Mouse (Mus musculus) retina, postnatal 1 day (tissue): ENCODE measurements around the gene Vcl.

Source experiments
- DNase-seq: peaks from one replicate; pipeline ENCODE4 v3.0.0-alpha.2; 2012

Gene Vcl

DNA sequence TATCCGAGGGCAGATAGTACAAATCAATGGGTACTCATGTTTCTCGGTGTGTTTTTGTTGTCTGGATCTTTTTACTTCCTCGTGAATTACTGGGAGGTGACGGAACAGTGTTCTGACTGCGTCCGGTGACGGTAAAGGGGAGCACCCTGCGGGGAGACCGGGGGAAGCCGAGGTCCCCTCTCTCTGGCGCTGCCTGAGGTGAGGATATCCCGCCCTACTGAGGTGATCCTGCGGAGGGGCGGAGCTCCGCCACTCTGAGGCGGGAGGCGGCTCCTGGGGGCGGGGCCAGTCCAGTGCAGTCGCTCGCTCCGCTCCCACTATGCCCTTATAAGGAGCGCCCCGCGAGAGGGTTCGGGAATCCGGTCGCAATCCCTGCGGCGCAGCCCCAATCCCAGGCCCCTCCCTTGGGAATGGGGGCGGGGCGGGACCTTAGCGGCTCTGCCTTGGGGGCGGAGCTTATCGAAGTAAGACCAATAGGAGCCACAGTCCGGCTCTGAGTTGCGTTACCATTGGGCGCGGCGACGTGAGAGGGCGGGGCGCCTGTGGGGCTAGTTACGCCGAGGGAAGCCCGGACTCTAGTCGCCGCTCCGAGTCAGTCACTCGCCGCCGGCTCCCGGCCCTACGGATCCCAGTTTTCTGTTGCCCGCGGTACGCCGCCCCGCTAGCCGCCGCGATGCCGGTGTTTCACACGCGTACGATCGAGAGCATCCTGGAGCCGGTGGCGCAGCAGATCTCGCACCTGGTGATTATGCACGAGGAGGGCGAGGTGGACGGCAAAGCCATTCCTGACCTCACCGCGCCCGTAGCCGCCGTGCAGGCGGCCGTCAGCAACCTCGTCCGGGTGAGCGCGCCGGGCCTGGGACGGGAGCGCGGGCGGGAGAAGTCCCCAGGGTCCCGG lies at the start of gene Vcl:
Gene Vcl (plus strand): TSS at position 551 of the 898 bp plus-strand sequence.
- DNase-seq = peak; percentile 100

DNA sequence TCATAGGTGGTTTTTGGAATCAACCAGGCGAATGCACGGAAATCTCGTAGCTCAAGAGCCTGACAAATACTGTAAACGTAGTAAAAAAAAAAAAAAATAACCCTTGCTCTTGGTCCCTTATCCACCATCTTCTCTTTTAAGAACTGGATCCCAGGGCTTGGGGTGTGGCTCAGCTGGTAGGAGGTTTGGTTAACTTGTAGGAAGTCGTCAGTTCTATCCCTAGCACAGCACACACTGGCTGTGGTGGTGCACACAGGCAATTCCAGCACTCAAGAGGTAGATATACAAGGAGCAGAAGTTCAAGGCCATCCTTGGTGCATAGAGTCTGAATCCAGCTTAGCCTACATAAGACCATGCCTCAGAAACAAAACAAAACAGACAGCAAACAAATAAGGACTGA lies 44.5 kb upstream of the Vcl start:
- no peak for DNase-seq

DNA sequence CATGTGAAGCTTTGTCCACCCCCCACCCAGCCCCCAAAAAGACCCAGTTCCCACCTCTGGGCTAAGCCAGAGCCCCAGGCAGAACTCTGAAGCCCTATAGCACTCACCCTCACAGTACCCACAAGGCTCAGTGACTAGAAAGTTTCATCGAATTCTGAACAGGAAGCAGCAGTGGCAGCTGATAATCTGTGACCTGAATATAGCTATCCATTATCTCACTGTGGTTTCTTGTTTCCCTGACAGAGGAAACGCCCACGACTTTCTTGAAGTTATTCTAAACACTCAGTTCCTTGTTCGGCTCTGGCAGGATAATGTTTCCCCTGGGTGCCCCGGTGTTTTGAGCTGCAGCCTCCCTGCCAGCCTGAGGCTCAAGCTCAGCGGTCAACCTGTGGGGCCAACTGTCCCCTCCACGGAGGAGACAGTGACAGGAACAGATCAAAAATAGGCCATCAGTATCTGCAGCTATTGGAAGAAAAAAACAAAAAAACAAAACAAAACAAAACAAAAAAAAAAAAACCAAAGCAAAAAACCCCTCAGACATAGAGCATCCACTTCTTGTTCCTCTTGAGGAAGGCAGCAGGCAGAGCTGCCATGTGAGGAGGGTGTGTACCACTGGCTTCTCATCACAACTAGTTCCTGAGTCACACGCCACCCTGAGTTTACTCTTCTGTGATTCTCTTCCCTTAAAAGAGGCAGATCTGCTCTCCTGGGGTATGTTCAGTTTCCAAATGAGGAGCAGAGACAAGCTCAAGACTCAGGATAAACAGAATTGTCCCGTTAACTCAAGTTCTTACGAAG lies 43.9 kb upstream of the Vcl start:
- peak; percentile 37 for DNase-seq

DNA sequence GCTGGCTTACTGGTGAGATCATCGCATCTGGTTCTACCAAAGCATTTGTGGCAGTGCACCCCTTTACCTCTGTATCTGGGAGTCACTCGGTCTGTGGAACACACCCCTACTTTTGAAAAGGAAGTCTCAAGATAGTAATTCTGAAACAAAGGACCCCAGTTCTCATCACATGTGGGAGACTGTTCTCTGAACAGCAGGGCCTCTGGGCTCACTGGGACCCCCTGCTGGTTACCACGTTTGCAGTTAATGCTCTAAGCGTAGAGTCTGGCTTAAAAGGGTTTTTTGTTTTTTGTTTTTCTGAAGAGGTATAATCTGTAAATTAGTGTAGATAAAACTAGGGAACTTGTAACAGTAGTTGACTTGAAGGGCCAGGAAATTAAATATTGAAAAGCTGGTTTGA lies 42.9 kb upstream of the Vcl start:
- DNase-seq = peak; percentile 13

DNA sequence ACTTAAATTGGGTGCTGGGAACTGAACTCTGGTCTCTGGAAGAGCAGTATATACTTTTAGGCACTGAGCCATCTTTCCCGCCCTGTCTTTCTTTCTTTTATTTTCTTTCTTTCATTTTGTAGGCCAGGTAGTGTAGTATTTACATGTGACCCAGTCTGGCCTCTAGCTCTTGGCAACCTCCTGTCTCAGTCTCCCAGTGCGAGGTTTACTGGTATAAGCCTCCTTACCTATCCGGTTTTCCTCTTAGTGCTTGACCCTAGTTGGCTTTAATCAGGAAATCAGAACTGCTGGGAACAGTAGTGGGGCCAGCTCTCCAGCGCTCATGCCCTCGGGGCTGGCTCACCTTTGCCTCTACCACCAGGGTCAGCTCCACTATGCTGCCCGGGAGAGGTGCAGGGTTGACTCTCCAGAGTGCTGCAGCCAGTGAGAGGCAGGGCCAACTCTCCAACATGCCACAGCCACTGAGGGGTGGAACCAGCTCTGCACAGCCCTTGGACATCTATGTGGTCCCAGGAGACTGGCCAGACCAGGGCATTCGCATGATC lies 41.6 kb upstream of the Vcl start:
- no peak for DNase-seq

DNA sequence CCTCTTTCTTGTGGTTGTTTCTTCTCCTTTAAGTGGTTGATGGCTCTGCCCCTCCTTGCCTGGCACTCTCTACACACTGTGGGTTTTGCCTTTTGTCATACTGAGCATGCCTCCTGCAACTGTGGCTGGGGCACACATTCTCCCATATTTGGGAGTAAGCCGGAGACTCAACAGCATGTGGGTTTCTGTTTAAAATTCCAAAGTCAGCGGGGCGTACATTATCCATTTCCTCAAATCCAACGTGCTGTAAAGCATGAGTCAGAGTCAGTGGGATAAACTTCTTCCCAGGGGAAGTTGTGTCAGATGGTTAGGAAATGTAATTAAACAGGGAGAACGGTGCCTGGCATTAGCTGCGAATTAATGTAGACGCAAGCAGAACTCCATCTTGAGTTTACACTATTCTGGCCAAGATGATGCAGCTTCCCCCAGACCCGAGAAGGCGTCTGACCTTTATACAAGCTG lies 37.2 kb upstream of the Vcl start:
- DNase-seq = peak; percentile 64

DNA sequence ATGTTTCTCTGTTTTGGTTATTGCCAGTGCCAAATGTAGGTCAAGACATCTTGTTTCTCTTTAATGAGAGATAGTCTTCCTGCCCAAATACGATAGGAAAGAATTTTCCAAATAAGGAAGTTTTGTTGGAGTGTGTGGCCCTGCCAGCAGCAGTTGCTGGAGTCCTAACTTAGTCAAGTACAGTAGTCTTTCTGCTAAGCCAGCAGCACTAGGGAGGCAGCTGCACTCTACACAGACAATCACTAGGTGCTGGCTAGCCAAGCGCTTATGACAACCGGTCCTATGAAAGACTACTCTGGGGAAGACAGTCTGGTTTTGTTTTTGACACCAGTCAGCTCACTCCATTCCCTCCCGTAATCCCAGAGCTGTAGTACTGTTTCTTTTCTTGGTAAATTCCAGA lies 35.4 kb upstream of the Vcl start:
- no peak for DNase-seq

DNA sequence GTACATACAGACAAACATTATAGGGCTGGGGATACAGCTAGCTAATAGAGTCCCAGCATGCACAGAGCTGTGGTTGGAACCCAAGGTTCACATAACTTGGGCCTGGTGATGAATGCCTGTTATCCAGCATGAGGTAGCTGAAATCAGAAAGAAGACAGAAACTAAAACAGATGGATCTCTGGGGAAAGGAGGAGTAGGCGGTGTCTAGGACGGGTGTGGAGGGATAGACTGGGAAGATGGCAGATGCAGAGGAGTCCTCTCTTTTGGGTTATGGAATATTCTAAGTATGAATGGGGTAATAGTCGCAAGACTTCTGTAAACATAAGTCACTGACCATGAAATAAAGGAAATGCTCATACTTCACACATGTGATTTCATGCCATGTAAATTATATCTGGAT lies 27.9 kb upstream of the Vcl start:
- no peak for DNase-seq

DNA sequence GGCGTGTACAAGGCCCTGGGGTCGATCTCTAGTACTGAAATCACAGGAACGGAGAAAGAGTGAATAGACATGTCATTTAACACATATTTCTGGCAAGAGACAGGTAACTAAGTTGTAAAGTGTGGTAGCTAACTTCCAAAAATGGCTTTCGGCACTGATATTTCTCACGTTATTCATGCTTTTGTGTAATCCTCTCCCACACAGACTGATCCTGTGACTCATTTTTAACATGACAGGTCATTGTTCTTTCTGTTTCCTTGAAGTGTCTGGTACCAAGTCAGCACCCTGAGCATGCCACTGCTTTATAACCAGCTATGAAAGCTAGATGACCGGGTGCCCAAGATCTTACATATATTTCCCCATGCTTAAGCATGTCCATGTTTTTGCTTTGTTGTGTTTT lies 26.1 kb upstream of the Vcl start:
- DNase-seq = no peak

DNA sequence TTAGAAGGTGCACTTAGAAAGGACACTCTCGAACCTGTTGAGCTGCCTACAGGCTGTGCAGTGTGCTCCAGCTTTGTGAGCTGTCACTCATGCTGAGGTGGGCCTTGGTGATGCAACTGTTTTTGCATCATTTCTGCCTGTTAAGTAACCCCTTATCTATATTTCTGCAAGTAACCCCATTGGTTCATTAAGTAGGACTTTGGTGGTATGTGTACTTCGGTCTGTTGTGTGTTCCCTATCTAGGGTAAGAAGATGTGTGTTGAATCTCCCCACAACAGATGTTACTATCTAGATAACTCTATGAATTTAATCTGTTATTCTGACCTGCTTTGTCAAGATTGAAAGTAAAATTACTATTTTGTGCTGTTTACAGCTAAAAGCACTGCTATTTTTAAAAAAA lies 17.4 kb upstream of the Vcl start:
- no peak for DNase-seq

DNA sequence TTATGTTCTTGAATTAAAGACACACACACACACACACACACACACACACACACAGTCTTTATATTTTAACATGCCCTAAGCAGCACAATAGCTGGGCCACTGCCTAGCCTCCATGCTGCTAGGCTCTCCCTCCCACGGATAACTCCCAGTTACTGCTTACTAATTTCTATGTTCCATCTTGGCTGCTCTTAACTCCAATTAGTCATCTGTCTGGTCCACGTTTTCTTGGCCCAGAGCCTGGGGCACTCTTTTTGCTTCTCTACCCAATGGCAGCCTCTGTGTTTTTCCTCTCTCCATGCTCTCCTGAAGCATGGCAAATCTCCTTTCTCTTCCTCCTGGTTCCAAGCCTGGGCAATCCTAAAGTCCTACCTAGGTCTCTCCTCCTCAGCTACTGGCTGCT lies 14.8 kb upstream of the Vcl start:
- no peak for DNase-seq

DNA sequence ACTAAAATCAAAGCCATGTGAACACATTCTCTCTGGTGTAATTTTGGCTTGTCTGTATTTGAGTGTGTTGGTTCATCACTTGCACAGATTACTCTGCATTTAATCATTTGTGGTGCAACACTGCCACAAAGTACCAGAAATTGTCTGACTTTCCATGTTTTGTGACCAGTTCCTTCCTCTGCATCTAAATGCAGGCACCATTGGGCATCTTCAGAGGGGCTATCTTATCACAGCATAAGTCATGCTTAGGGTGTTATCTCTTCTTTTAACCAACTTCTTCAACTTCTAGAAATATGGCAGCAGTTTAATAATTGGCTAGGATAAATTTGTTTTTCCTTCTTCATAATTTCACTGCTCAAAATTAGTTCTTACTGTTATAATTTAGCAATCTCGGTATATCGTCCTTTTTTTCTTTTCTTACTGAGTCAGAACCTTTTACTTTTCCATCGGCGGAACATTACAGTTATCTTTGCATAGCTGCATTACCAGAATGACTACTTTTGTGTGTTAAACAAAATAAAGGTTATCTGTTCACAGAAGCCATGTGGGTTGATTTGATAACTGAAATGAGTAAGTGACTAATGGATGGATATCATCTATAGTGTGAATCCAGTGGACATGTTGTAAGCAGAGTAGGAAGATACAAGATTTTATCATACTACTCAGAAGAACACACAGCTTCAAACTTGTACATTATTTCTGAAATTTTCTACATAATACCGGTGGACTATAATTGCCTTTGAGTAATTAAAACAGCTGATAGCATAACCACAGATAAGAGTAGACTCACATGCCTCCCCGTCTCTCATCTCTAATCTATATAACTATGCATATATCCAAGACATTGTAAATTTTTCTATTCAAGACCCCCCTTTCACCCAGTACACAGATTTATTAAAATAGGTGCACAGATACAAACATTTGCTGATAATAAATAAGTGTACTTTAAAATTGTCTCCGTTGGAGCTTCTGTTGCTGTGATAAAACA lies 12.3 kb upstream of the Vcl start:
- DNase-seq = no peak

DNA sequence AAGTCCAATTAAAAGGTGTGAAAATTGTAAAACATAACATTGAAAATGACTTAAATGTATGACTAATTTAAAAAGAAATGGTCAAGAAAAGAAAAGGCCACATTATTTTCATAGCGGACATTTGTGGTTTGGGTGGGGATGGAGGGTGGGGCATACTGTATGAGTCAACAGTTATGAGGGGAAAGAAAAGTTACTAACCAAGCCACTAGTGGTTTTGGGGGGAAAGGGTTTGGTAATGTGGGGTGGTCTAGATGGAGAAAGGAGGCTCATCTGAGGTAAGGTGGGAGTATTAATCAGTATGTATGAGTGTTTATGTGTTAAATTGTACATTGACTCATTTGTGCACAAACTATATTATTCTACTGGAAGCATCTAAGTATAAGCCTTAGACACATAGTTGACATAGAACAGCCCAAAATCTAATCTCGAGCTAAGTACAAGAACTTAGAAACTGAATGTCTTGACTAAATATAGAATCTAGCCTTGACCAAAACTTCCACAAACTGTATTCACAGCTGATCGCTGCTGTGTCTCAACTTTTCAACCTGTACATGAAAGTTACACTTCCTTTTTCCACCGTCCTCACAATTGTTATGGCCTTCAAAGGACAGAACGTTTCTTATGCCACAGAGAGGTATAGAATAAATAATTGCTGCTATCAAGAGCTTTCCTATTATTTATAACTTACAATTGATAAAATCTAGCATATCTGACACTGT lies 5.0 kb upstream of the Vcl start:
- no peak for DNase-seq

DNA sequence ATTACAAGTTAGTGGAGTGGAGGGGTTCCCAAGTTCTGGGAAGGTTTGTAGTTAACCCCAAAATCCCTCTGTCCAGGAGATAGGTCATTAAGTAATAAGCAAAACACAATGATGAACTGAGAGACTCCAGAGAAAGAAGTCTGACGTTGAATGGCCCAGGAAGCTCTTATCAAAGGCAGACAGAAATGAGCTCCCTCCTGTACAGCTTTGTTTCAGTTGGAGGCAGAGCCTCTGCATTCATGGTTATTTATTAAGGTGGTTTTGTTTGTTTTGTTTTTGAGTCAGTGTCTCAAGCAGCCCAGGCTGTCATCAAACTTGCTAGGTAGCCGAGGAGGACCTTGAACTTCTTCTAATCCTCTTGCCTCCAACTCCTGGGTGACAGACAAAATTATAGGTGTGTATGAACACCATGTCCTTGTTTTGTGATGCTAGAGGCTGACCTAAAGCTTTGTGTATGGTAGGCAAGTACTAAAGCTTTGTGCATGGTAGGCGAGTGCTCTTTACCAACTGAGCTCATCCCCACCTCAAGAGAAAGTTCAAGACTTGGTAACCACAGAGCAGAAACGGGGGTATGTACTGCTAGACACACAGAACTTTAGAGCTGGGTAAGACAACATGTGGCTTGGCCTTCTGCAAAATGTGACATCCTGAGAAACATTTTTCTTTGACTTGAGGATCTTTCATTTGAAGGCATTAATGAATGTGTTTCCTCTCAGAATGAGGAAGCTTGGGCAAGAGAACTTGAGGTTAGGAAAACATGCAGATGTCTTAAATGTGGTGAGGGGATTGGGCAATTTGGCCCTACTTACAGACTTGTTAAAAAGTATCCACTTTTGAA lies 1.5 kb upstream of the Vcl start:
- DNase-seq = no peak

DNA sequence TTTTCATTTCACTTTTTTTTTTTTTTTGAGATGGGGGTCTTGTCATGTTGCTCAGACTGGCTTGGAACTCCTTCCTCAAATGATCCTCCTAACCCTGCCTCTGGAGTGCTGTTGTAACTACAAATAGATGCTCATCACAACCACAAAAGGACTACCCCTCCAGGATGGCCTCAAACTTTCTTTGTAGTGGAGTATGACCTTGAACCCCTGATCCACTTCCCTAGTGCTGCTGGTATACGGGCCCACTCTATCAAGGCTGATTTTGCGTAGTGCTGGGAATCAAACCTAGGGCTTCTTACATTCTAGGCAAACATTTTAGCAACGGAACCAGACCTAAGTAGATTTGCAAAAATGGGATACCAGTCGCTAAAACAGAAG lies 901 bp upstream of the Vcl start:
- peak; percentile 12 for DNase-seq

DNA sequence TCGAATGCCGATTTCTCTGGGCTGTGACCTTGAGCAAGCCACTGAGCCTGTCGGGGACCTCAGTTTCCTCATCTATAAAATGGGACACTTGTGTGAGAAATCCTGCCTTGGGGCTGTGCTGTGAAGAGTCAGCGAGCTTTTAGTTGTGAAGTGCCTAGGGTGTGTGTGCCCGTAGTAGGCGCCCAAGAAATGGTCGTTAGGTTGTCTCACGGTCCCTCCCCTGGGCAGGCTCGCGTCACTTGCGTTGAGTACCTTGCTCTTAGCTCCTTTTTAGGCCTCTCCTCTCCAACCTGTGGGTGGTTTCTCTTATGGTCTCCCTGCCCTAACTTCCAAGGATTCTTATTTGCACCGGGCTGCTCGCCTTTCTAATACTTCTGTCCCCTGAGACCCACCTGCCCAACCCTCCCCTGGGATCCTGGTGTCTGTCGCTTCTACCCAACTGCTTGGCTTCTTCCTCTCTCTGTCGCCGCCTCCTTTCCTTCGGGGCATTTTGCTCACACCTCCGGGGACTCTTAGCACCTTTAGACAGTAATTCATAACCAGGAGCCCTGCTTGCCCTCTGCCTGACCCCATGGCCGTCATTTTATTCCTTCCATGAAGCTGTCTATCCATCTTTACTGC lies 726 bp downstream of the Vcl start:
- DNase-seq = peak; percentile 14

DNA sequence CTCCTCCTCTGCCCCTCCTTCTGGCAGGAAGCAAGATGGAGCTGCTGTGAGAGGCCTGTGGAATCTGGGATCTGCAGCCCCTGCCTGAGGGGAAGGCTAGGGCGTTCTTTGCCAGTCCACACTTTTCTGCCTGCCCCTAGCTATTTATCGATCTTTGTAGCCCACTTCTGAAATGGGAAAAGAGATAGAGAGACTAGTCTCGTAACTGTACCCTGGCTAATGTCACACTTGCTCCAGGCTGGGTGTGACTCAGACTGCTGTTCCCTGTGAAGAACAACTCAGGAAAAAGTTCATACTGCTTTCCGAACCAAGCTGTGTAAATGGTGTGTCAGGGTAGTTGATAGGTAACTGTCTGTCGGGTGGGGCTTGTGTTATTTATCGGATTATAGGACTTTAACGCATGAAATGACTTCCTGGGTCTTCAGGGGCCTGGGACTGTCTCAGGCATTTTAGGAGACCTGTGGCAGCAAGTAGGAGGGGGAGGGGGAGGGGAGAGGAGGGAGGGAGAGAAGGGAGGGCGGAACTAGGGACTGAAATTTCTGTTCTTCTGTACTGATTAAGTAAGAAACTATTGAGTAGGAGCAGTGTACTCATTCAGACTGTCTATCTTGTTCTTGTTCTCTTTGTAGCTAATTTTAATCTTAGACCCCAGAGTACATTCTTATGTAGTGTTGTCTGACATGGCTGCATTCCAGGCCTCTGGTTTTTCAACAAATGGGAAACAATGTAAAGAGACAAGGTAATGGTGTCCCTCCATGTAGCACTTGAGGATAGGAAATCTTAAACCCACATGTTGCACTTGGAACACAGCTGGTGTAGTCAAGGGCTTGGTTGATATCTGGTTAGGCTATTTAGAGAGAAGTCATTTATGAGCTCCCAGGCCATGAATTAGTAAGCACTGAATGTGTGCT lies 1.5 kb downstream of the Vcl start:
- DNase-seq = peak; percentile 18

DNA sequence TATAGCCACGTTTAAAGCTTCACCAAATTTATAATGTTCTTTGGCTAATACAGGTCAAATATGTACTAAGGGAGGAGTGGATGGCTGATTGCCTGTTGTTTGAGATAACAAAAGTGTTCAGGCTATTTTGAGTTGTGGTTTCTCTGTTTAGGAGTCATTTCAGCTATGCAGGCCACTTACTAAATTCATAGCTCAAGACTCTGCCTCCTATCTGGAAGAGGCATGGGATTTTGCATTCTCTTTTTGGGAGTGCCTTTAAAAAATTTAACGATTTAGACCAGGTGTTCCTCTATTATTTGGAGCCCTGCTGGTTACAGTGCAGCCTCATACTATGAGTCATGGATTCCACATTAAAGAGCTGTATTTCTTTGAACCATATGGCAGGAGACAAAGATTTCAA lies 9.2 kb downstream of the Vcl start:
- no peak for DNase-seq

DNA sequence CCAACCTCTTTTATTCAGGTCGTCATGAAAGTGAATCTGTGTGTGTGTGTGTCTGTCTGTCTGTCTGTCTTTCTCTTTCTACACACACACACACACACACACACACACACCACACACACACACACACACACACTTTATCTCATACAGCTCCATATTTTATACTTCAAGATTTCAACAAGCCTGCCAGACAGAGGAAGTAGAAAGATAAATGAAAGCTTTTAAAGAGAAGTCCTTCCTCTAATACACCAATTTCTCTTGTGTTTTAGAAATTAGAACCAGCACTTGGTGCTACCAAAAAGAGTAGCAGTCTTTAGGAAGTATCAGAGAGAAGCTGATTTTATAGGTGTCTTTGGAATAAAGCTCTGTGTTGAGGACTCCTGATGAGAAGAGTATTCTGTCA lies 9.7 kb downstream of the Vcl start:
- DNase-seq = no peak
